Comparison of ENCODE assay signal across 8 mouse cellular contexts in the genomic region with DNA sequence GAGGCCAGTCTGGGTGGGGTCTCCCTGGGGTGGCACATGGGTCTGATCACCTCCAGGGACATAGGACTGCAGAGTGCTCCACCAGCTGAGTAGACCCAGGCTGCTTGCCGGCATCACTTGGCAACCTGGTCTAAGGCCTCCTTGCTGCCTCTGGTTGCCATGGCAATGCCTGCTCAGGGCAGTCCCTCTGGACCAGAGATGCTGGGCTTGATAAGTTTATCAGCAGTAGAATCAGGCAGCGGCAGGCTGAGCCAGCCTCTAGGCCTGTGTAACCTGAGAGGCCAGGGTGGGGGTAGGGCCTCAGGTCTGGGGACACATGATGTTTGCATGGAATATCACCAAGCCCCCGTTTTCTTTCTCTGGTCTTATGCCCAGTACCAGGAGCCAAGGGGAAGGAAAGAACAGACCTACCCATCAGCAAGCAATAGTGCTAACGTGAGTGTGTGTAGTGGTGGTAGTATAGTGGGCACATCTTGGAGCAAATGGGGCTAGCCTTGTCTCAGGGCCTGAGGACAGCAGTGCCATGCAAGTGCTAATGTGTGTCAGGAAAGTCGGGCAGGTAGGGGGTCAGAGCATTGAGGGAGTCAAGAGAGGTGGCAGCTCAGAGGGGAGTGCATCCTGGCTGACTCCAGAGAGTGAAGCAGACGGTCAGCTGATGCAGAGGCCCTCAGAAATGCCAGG.
DNase-seq lines count a peak whose midpoint lies in the region; ATAC-seq lines count a peak whose summit lies in the region.

No protein-coding gene starts in this region.

- 18% methylated on average over 6 of the region's 6 CpGs for WGBS in hindbrain, embryonic 15.5 days
- 44% methylated on average over 6 of the region's 6 CpGs for WGBS in liver, embryonic 12.5 days (ENCODE audit: insufficient replicate concordance)

- no peaks in the 10 kb centered on the region for H3K9me3 ChIP-seq in hindbrain, embryonic 15.5 days
- H3K9me3 ChIP-seq in liver, embryonic 12.5 days (replicated peaks), result no peaks in the 10 kb centered on the region

- peak; percentile 61 for DNase-seq in urinary bladder, postnatal 25 days (ENCODE audit: low spot score)
- DNase-seq in urinary bladder, postnatal 4 days (ENCODE audit: low spot score in 2 of 2), result no peak
- DNase-seq in left cerebral cortex, postnatal 25 days (ENCODE audit: low spot score in 2 of 2), result no peak

- H3K4me2 ChIP-seq in hindbrain, embryonic 15.5 days, result no peak overlapping the region
- no peak overlapping the region for H3K4me2 ChIP-seq in liver, embryonic 12.5 days

- no peak overlapping the region for H3K4me3 ChIP-seq in hindbrain, embryonic 15.5 days
- H3K4me3 ChIP-seq in liver, embryonic 12.5 days, result no peak overlapping the region

- H3K27ac ChIP-seq in hindbrain, embryonic 15.5 days (replicated peaks), result peak overlapping the region; percentile 32; the same call in 1 of the 2 replicates
- no peak overlapping the region for H3K27ac ChIP-seq in liver, embryonic 12.5 days

- no peak overlapping the region for H3K9ac ChIP-seq in hindbrain, embryonic 15.5 days
- no peak overlapping the region for H3K9ac ChIP-seq in liver, embryonic 12.5 days

- H3K36me3 ChIP-seq in hindbrain, embryonic 15.5 days, result no peaks in the 10 kb centered on the region
- peaks cover 25% of the 10 kb centered on the region for H3K36me3 ChIP-seq in liver, embryonic 12.5 days

- H3K4me1 ChIP-seq in hindbrain, embryonic 15.5 days (replicated peaks), result peaks cover 38% of the 10 kb centered on the region
- H3K4me1 ChIP-seq in liver, embryonic 12.5 days, result peaks cover 13% of the 10 kb centered on the region

- H3K27me3 ChIP-seq in hindbrain, embryonic 15.5 days, result no peaks in the 10 kb centered on the region
- H3K27me3 ChIP-seq in liver, embryonic 12.5 days (replicated peaks), result peaks cover 7% of the 10 kb centered on the region; the same call in 1 of the 2 replicates

- intact Hi-C loops in left cerebral cortex, postnatal 25 days (cut with DNase I), result loop anchor here (5.0 to 10.0 kb wide), 3 partner anchors 67 to 482 kb away; partner anchors contain the start of gene Brd3os

- peak; percentile 54 for ATAC-seq in hindbrain, embryonic 15.5 days (ENCODE audit: low FRiP score, low read depth)
- ATAC-seq in liver, embryonic 12.5 days, result peak; percentile 22; the same call in 1 of the 2 replicates
- ATAC-seq in frontal cortex, adult (ENCODE audit: low TSS enrichment), result no peak
- no peak for ATAC-seq in megakaryocyte-erythroid progenitor cell, adult 5-6 weeks (replicated peaks; ENCODE audit: low FRiP score, low TSS enrichment, poor library complexity, severe bottlenecking)
- no peak for ATAC-seq in CD4-positive, CD25-positive, alpha-beta regulatory T cell, adult 4 months

Comparison
In these comparisons a context has a peak if more than half of its experiments do, and no peak if none do; other contexts are left out.
1. ATAC-seq: peak in hindbrain, embryonic 15.5 days (single experiment) and liver, embryonic 12.5 days (single experiment); none in frontal cortex, adult (single experiment), megakaryocyte-erythroid progenitor cell, adult 5-6 weeks (single experiment) and CD4-positive, CD25-positive, alpha-beta regulatory T cell, adult 4 months (single experiment).